Mouse (Mus musculus) MEL-GATA-1-ER (cell line): ENCODE measurements around the gene Crip2.

Experiments used
- DNase-seq: peaks from one replicate; pipeline ENCODE4 v3.0.0-alpha.2; 2012; ENCODE audit warnings: low read depth; ENCODE audit errors: extremely low read depth

Crip2 gene

GRCm38 (mm10) chr12:113146112-113147057 is 6.3 kb downstream of the Crip2 start, which contains the start of gene Crip1:
Gene Crip1 (plus strand): TSS chr12:113146316.
- DNase-seq: peak; percentile 79

- no peak for DNase-seq
These were observed 7.4 kb downstream of the Crip2 start for GRCm38 (mm10) chr12:113147481-113147880.

- DNase-seq: no peak
These were observed 8.5 kb downstream of the Crip2 start for GRCm38 (mm10) chr12:113148381-113149035.

- no peak for DNase-seq
These were observed 9.3 kb downstream of the Crip2 start for GRCm38 (mm10) chr12:113149341-113149740.

- DNase-seq: no peak
These were observed 9.9 kb downstream of the Crip2 start for GRCm38 (mm10) chr12:113149896-113150295.

- DNase-seq: no peak
These were observed 10.6 kb downstream of the Crip2 start for GRCm38 (mm10) chr12:113150591-113150990.

GRCm38 (mm10) chr12:113151046-113151445 is 11.0 kb downstream of the Crip2 start:
- no peak for DNase-seq

GRCm38 (mm10) chr12:113151661-113152271 is 11.7 kb downstream of the Crip2 start:
- peak; percentile 85 for DNase-seq

- DNase-seq: peak; percentile 93
These were observed 12.2 kb downstream of the Crip2 start for GRCm38 (mm10) chr12:113152272-113152661.

GRCm38 (mm10) chr12:113152991-113153525 is 13.0 kb downstream of the Crip2 start:
- no peak for DNase-seq

GRCm38 (mm10) chr12:113153971-113154370 is 13.9 kb downstream of the Crip2 start:
- no peak for DNase-seq

GRCm38 (mm10) chr12:113154747-113155075 is 14.7 kb downstream of the Crip2 start:
- no peak for DNase-seq

- no peak for DNase-seq
These were observed 15.2 kb downstream of the Crip2 start for GRCm38 (mm10) chr12:113155076-113155771.

- DNase-seq: peak; percentile 100
These were observed 16.0 kb downstream of the Crip2 start, which contains the start of gene Tedc1 for GRCm38 (mm10) chr12:113155887-113156539. Gene Tedc1 (plus strand): TSS chr12:113156421.

- DNase-seq: peak; percentile 64
These were observed 16.5 kb downstream of the Crip2 start for GRCm38 (mm10) chr12:113156540-113156929.

GRCm38 (mm10) chr12:113157002-113157401 is 17.0 kb downstream of the Crip2 start:
- no peak for DNase-seq

- DNase-seq: no peak
These were observed 17.5 kb downstream of the Crip2 start for GRCm38 (mm10) chr12:113157521-113157920.

GRCm38 (mm10) chr12:113157971-113158370 is 17.9 kb downstream of the Crip2 start:
- no peak for DNase-seq

- no peak for DNase-seq
These were observed 23.5 kb downstream of the Crip2 start for GRCm38 (mm10) chr12:113163561-113164006.

- DNase-seq: peak; percentile 55
These were observed 28.0 kb downstream of the Crip2 start for GRCm38 (mm10) chr12:113168031-113168536.
